Mouse (Mus musculus) stomach, embryonic 14.5 days (tissue): ENCODE data around the gene Lrmda. TPM values are rescaled to one million over a fixed set of nuclear protein-coding genes. Genes with fewer than 3 reads are reported as not detected.

ENCODE experiments used
- ATAC-seq: fragments of 200-750 bp; cut with Nextera tagmentation; 2 replicates; pipeline ENCODE4 v1.8.0; 2017; ENCODE audit warnings: low read depth, moderate TSS enrichment; ENCODE audit not compliant: insufficient number of reproducible peaks, insufficient read depth, low FRiP score
- H3K27ac ChIP-seq: fragments of 300-500 bp; sonication (generic); 2 replicates; pipeline ENCODE4 v1.5.1; 2014; ENCODE audit warnings: mild to moderate bottlenecking, low read length, moderate library complexity, mixed read lengths
- H3K27me3 ChIP-seq: fragments of 300-500 bp; sonication (generic); 2 replicates; pipeline ENCODE4 v1.6.1; 2014; ENCODE audit warnings: low read length, control low read depth, mixed read lengths; ENCODE audit not compliant: control insufficient read depth, insufficient read depth
- H3K36me3 ChIP-seq: fragments of 300-500 bp; sonication (generic); 2 replicates; pipeline ENCODE4 v1.6.1; 2014; ENCODE audit warnings: mild to moderate bottlenecking, control low read depth, low read length, moderate library complexity, mixed read lengths; ENCODE audit not compliant: control insufficient read depth, insufficient read depth
- H3K4me1 ChIP-seq: fragments of 300-500 bp; sonication (generic); 2 replicates; pipeline ENCODE4 v1.6.1; 2014; ENCODE audit warnings: low read length, control low read depth, mixed read lengths; ENCODE audit not compliant: control insufficient read depth, insufficient read depth
- H3K4me2 ChIP-seq: fragments of 300-500 bp; sonication (generic); replicated peaks from 2 replicates; pipeline ENCODE4 v1.6.1; 2014; ENCODE audit warnings: low read depth, low read length, control low read depth
- H3K4me3 ChIP-seq: fragments of 300-500 bp; sonication (generic); 2 replicates; pipeline ENCODE4 v1.5.1; 2014; ENCODE audit warnings: low read depth, low read length, control low read depth
- H3K9ac ChIP-seq: fragments of 300-500 bp; sonication (generic); replicated peaks from 2 replicates; pipeline ENCODE4 v1.6.1; 2014; ENCODE audit warnings: low read depth, mild to moderate bottlenecking, control low read depth, low read length, moderate library complexity, mixed read lengths
- H3K9me3 ChIP-seq: fragments of 300-500 bp; sonication (generic); 2 replicates; pipeline ENCODE4 v1.6.1; 2016; ENCODE audit warnings: low read depth, low read length, control low read depth; ENCODE audit not compliant: control insufficient read depth
- WGBS: fragments of 180-500 bp; shearing (Covaris S2); extraction: QIAGEN DNeasy Blood & Tissue Kit; methylation state at CpG from one replicate; pipeline ENCODE4 v1.1.7; 2014; 5-methylcytosine and 5-hydroxymethylcytosine counted together
- polyA plus RNA-seq: library from polyadenylated mRNA; unstranded; fragments of >200 nt; fragmentation: Nextera tagmentation; extraction: Ambion mirVana; gene quantifications from 2 replicates; pipeline ENCODE4 v1.2.1, GENCODE M21; 2014

The Lrmda gene
- polyA plus RNA-seq, 1 experiment from 2014 or later: 0.46 TPM

DNA sequence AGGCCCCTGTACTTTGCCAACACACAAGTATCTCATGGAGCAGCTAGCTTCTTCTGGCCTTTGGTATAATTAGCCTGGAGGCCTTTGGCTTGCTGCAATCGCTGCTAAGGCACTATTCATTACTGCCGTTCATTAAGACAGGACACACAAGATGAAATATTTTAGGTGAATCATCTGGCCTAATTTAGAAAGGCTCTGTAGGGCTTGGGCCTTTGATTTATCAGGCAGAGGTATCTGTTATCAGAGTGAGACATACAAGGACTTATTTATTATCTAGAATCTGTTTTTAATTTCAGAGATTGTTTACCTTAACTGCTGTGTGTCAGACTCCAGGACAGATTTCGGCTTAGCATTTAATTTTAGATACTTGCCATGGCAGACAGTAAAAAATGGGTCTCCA, 511.2 kb downstream of the Lrmda start:
- Histone ChIP-seq H3K4me1 (no peaks in the 10 kb centered on the region), H3K9ac (no peak overlapping the region), H3K9me3 (no peaks in the 10 kb centered on the region), H3K27ac (no peak overlapping the region), H3K27me3 (no peaks in the 10 kb centered on the region), H3K4me3 (no peak overlapping the region), H3K36me3 (no peaks in the 10 kb centered on the region), H3K4me2 (no peak overlapping the region)
- 59% methylated on average over 3 of the region's 3 CpGs for whole genome bisulfite sequencing
- no peak for ATAC-seq

GRCm38 (mm10) chr14:22533501-22533900, 514.0 kb downstream of the Lrmda start:
- H3K36me3 ChIP-seq: no peaks in the 10 kb centered on the region
- no peaks in the 10 kb centered on the region for H3K27me3 ChIP-seq
- H3K4me1 ChIP-seq: no peaks in the 10 kb centered on the region
- ATAC-seq: no peak
- H3K4me2 ChIP-seq: no peak overlapping the region
- WGBS: 65% methylated on average over 3 of the region's 3 CpGs
- H3K9me3 ChIP-seq: no peaks in the 10 kb centered on the region
- H3K27ac ChIP-seq: no peak overlapping the region
- no peak overlapping the region for H3K4me3 ChIP-seq
- H3K9ac ChIP-seq: no peak overlapping the region

DNA sequence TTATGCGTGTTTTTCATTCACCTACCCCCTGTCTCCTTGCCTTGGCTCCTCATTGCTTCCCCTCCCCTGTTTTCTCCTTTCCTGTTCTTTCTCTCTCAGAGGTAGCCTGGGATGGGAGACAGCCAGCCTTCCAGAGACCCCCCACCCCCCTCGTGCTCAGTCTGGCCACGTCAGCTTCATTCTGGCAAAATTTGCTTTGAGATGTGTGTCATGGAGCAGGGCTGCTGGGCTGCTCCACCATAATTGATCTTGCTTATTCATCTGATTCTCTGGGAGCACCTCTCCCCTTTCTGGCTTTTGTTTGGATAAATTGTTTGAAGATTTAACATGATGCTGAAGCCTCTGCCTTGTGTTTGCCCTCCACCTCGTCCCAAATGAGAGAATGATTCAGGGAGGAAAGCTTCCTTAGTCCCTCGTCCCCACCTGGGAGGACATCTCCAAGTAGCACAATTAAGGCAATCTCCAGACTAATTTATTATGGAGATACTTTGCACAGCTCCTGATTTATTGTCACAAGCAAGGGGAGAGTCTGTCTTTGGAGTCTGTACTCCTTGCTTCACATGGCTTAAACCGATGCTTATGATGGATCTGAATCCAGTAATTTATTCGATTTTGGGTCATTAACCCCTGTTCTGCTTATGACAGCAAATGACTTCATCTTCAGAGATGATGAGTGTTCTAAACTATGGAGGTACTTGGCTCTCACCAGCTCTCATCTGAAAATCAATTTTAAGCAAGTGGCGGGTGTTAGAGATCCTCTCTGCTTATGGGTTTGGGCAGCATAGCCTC, 526.6 kb downstream of the Lrmda start:
- no peak overlapping the region for H3K27ac ChIP-seq
- H3K4me2 ChIP-seq: no peak overlapping the region
- no peaks in the 10 kb centered on the region for H3K9me3 ChIP-seq
- 0 out of 2 replicates have a peak, but pooled peaks cover 2% of the 10 kb centered on the region for H3K27me3 ChIP-seq
- H3K36me3 ChIP-seq: no peaks in the 10 kb centered on the region
- H3K4me3 ChIP-seq: no peak overlapping the region
- no peak overlapping the region for H3K9ac ChIP-seq
- ATAC-seq: no peak
- 35% methylated on average over 8 of the region's 8 CpGs for WGBS
- no peaks in the 10 kb centered on the region; the same call in 1 of the 2 replicates for H3K4me1 ChIP-seq

DNA sequence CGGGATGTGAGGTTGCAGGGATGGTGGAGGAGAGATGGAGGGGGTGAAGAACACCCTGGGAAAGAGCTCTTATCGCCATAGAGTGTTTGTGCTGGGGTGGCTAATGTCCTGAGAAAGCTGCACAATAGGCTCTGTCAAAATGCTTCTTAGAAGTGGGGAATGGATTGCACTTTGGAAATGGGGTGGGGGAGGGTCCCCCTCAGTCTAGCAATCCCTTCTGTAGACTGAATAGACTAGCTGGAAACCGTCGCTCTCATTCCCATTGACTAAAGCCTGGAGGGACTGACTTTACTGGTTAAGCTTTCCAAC, 527.1 kb downstream of the Lrmda start:
- Histone ChIP-seq H3K36me3 (no peaks in the 10 kb centered on the region), H3K9ac (no peak overlapping the region), H3K27ac (no peak overlapping the region), H3K4me3 (no peak overlapping the region), H3K27me3 (0 out of 2 replicates have a peak, but pooled peaks cover 2% of the 10 kb centered on the region), H3K9me3 (no peaks in the 10 kb centered on the region), H3K4me1 (no peaks in the 10 kb centered on the region; the same call in 1 of the 2 replicates), H3K4me2 (no peak overlapping the region)
- no peak for ATAC-seq
- 52% methylated on average over 4 of the region's 4 CpGs for WGBS

GRCm38 (mm10) chr14:22548286-22548685, 528.8 kb downstream of the Lrmda start:
- no peak for ATAC-seq
- no peaks in the 10 kb centered on the region for H3K36me3 ChIP-seq

DNA sequence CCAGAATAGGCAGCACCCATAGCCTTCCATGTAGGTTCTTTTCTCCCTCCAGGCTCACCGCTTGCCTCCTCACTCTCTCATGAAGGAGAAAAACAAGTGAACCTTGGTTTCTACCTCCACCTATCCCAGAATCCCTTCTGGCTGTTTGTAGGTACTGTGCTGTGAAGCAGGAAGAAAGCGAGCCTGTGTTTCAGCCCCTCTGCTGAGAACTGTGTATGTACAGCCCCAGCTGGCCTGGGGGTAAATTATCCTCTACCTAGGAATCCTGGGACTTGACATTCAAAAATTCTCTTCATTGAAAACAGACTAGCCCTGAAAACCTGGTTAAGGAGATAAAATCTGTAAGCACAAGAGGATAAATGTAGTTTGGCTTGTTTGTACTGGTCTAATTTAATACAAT, 529.7 kb downstream of the Lrmda start:
- Histone ChIP-seq H3K4me2 (no peak overlapping the region), H3K4me3 (no peak overlapping the region), H3K27ac (no peak overlapping the region), H3K4me1 (no peaks in the 10 kb centered on the region; the same call in 1 of the 2 replicates), H3K27me3 (no peaks in the 10 kb centered on the region), H3K9ac (no peak overlapping the region), H3K36me3 (no peaks in the 10 kb centered on the region), H3K9me3 (no peaks in the 10 kb centered on the region)
- WGBS: 92% methylated on average over 2 of the region's 2 CpGs
- no peak for ATAC-seq

More at GRCm38 (mm10) chr14:22548286-22548685, 528.8 kb downstream of the Lrmda start:
- Histone ChIP-seq H3K4me3 (no peak overlapping the region), H3K9ac (no peak overlapping the region), H3K27ac (no peak overlapping the region), H3K27me3 (0 out of 2 replicates have a peak, but pooled peaks cover 2% of the 10 kb centered on the region), H3K4me1 (no peaks in the 10 kb centered on the region; the same call in 1 of the 2 replicates), H3K4me2 (no peak overlapping the region), H3K9me3 (no peaks in the 10 kb centered on the region)
- 48% methylated on average over 2 of the region's 2 CpGs for WGBS

DNA sequence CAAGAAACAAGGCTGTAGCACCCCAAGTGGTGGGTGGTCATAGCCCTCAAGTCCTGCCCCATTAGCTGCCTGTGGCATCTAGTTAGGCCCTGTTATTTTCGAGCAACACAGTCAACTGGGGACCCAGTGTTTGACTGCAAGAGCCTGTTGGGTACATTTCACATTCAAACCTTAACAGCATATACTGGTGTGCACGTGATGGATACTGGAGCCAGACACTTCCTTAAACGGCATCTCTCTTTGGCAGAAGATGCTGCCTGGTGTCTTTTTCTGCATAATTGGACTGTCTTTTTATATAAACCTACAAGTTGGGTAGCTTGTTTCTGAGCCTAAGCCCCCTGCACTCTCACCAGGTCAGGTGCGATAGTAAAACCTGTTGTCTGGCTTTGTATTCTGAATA, 532.8 kb downstream of the Lrmda start:
- no peak overlapping the region for H3K27ac ChIP-seq
- ATAC-seq: no peak
- H3K4me2 ChIP-seq: no peak overlapping the region
- H3K4me3 ChIP-seq: no peak overlapping the region
- no peak overlapping the region for H3K9ac ChIP-seq
- no peaks in the 10 kb centered on the region for H3K9me3 ChIP-seq
- H3K27me3 ChIP-seq: no peaks in the 10 kb centered on the region
- no peaks in the 10 kb centered on the region for H3K36me3 ChIP-seq
- no peaks in the 10 kb centered on the region for H3K4me1 ChIP-seq
- WGBS: 77% methylated on average over 4 of the region's 4 CpGs

DNA sequence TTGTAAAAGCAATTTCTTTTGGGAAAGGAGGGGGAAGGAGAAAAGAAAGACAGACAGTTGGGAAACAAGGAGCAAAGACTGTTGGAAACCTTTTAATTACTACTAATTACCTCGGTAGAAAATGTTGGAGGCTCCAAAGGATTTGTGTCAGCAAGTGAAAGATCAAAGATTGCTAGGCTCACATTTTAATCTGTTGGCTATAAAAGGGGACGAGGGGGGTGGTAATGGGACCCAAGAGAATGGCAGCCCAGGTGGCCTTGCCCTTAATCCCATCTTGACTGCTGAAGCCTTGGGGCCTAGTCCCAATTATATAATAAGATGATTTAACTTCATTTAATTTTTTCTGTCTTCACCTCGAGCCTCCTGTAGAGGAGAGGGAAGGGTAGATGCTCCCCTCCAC, 533.3 kb downstream of the Lrmda start:
- H3K4me2 ChIP-seq: no peak overlapping the region
- H3K27me3 ChIP-seq: no peaks in the 10 kb centered on the region
- no peak overlapping the region for H3K4me3 ChIP-seq
- H3K9me3 ChIP-seq: no peaks in the 10 kb centered on the region
- WGBS: 71% methylated on average over 3 of the region's 3 CpGs
- H3K9ac ChIP-seq: no peak overlapping the region
- H3K4me1 ChIP-seq: no peaks in the 10 kb centered on the region
- no peak for ATAC-seq
- no peak overlapping the region for H3K27ac ChIP-seq
- H3K36me3 ChIP-seq: no peaks in the 10 kb centered on the region

DNA sequence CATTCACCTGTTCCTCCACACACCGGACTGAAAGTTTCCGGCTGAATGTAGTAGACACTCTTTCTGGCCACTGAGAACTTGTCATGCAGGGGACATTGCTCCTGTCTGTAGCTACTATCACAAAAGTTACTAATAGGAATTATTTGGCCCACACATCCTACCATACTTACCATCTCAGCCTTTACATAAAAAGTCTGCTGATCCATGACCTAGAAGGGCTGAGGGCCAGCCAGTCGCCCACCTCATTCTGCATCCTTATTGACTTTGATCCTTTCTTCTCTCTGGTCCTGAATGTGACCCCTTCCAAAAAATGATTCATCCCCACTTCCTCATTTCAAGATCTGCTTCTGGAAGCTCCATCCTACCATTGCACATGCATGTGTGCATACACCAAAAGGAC, 534.2 kb downstream of the Lrmda start:
- WGBS: 93% methylated on average over 3 of the region's 3 CpGs
- H3K4me2 ChIP-seq: no peak overlapping the region
- no peak for ATAC-seq

More for the DNA sequence above, 534.2 kb downstream of the Lrmda start:
- Histone ChIP-seq H3K36me3 (no peaks in the 10 kb centered on the region), H3K27me3 (no peaks in the 10 kb centered on the region), H3K9me3 (no peaks in the 10 kb centered on the region), H3K27ac (no peak overlapping the region), H3K4me3 (no peak overlapping the region), H3K4me1 (no peaks in the 10 kb centered on the region), H3K9ac (no peak overlapping the region)
